Mouse (Mus musculus): Measurements from ENCODE around the gene Gm21586. TPM values are rescaled to one million over a fixed set of nuclear protein-coding genes. Genes with fewer than 3 reads are reported as not detected.
"Not testable (repeated sequence)": the region's sequence is repeated elsewhere in the genome, so short reads cannot be mapped to it uniquely, and the experiment has no call there.

Gene Gm21586
- not detected in 2 replicates for polyA plus RNA-seq (2012; ENCODE audit: insufficient read depth, insufficient read length, low replicate concordance, missing spikeins)

GRCm38 (mm10) chr4:42439078-42439477 lies at the start of gene Gm21586:
Gene Gm21586 (plus strand): TSS chr4:42439378.
- H3K27ac ChIP-seq (ENCODE audit: insufficient read depth, low read depth, low read length); H3K4me1 ChIP-seq (ENCODE audit: control insufficient read depth, insufficient read depth, low read length); H3K4me3 ChIP-seq (ENCODE audit: insufficient read depth, low read depth, low read length): not testable (repeated sequence)
- WGBS, result no CpG with 5 or more reads among the region's 18 CpGs

- WGBS, result no CpG with 5 or more reads among the region's 5 CpGs
- not testable (repeated sequence) for H3K27ac ChIP-seq (ENCODE audit: insufficient read depth, low read depth, low read length); H3K4me3 ChIP-seq (ENCODE audit: insufficient read depth, low read depth, low read length); H3K4me1 ChIP-seq (ENCODE audit: control insufficient read depth, insufficient read depth, low read length)
These were observed 27.3 kb downstream of the Gm21586 start, which contains the start of gene Gm2163 for GRCm38 (mm10) chr4:42466452-42466851. Gene Gm2163 (plus strand): TSS chr4:42466752.

Other genes with a start within 250 kb of the Gm21586 start
- not detected in 2 replicates for gene Gm10600, start 198.7 kb upstream of the Gm21586 start, polyA plus RNA-seq (2012; ENCODE audit: insufficient read depth, insufficient read length, low replicate concordance, missing spikeins)
- not detected in 2 replicates for gene Ccl21b, start 183.6 kb upstream of the Gm21586 start, polyA plus RNA-seq (2012; ENCODE audit: insufficient read depth, insufficient read length, low replicate concordance, missing spikeins)
- gene Gm21953, start 145.1 kb upstream of the Gm21586 start, polyA plus RNA-seq (2012; ENCODE audit: insufficient read depth, insufficient read length, low replicate concordance, missing spikeins), result not detected in 2 replicates
- gene Fam205a3, start 121.0 kb upstream of the Gm21586 start, polyA plus RNA-seq (2012; ENCODE audit: insufficient read depth, insufficient read length, low replicate concordance, missing spikeins), result not detected in 2 replicates
- not detected in 2 replicates for gene Gm2163, start 27.4 kb downstream of the Gm21586 start, polyA plus RNA-seq (2012; ENCODE audit: insufficient read depth, insufficient read length, low replicate concordance, missing spikeins)
- gene Fam205a2, start 88.8 kb downstream of the Gm21586 start, polyA plus RNA-seq (2012; ENCODE audit: insufficient read depth, insufficient read length, low replicate concordance, missing spikeins), result not detected in 2 replicates
- not detected in 2 replicates for gene Gm10591, start 172.8 kb downstream of the Gm21586 start, polyA plus RNA-seq (2012; ENCODE audit: insufficient read depth, insufficient read length, low replicate concordance, missing spikeins)
- not detected in 2 replicates for gene Gm2564, start 190.3 kb downstream of the Gm21586 start, polyA plus RNA-seq (2012; ENCODE audit: insufficient read depth, insufficient read length, low replicate concordance, missing spikeins)
- not detected in 2 replicates for gene Ccl27b, start 215.9 kb downstream of the Gm21586 start, polyA plus RNA-seq (2012; ENCODE audit: insufficient read depth, insufficient read length, low replicate concordance, missing spikeins)
- gene Il11ra2, start 222.5 kb downstream of the Gm21586 start, polyA plus RNA-seq (2012; ENCODE audit: insufficient read depth, insufficient read length, low replicate concordance, missing spikeins), result not detected in 2 replicates

All from olfactory bulb, adult 2 months (tissue).